Mouse (Mus musculus) forebrain, embryonic 15.5 days (tissue): ENCODE results near the gene Clip2. TPM values are rescaled to one million over a fixed set of nuclear protein-coding genes. Genes with fewer than 3 reads are reported as not detected.

ENCODE experiments used
- ATAC-seq: fragments of 200-750 bp; cut with Nextera tagmentation; replicated peaks from 2 replicates; pipeline ENCODE4 v1.8.0; 2017; ENCODE audit warnings: mild to moderate bottlenecking, moderate TSS enrichment, moderate library complexity
- H3K27ac ChIP-seq: fragments of 300-500 bp; sonication (generic); replicated peaks from 2 replicates; pipeline ENCODE4 v1.5.1; 2015; ENCODE audit warnings: mild to moderate bottlenecking, inconsistent platforms
- H3K27me3 ChIP-seq: fragments of 300-500 bp; sonication (generic); 2 replicates; pipeline ENCODE4 v1.6.1; 2015; ENCODE audit warnings: inconsistent platforms
- H3K36me3 ChIP-seq: fragments of 300-500 bp; sonication (generic); 2 replicates; pipeline ENCODE4 v1.6.1; 2015; ENCODE audit warnings: mild to moderate bottlenecking, inconsistent platforms
- H3K4me1 ChIP-seq: fragments of 300-500 bp; sonication (generic); 2 replicates; pipeline ENCODE4 v1.6.1; 2015; ENCODE audit warnings: inconsistent platforms
- H3K4me2 ChIP-seq: fragments of 300-500 bp; sonication (generic); replicated peaks from 2 replicates; pipeline ENCODE4 v1.6.1; 2015; ENCODE audit warnings: mild to moderate bottlenecking, inconsistent platforms
- H3K4me3 ChIP-seq: fragments of 300-500 bp; sonication (generic); 2 replicates; pipeline ENCODE4 v1.5.1; 2015; ENCODE audit warnings: mild to moderate bottlenecking, inconsistent platforms
- H3K9ac ChIP-seq: fragments of 300-500 bp; sonication (generic); replicated peaks from 2 replicates; pipeline ENCODE4 v1.6.1; 2015; ENCODE audit warnings: mild to moderate bottlenecking, inconsistent platforms
- H3K9me3 ChIP-seq: fragments of 300-500 bp; sonication (generic); 2 replicates; pipeline ENCODE4 v1.6.1; 2016; ENCODE audit warnings: inconsistent platforms
- WGBS: fragments of 180-500 bp; shearing (Covaris S2); methylation state at CpG from one replicate; pipeline ENCODE4 v1.1.7; 2015; ENCODE audit warnings: mixed read lengths; 5-methylcytosine and 5-hydroxymethylcytosine counted together
- polyA plus RNA-seq: library from polyadenylated mRNA; unstranded; fragments of >200 nt; fragmentation: Nextera tagmentation; extraction: Ambion mirVana; gene quantifications from 2 replicates; pipeline ENCODE4 v1.2.1, GENCODE M21; 2015

The Clip2 gene
- polyA plus RNA-seq, 1 experiment from 2014 or later, result 14.7 TPM

DNA sequence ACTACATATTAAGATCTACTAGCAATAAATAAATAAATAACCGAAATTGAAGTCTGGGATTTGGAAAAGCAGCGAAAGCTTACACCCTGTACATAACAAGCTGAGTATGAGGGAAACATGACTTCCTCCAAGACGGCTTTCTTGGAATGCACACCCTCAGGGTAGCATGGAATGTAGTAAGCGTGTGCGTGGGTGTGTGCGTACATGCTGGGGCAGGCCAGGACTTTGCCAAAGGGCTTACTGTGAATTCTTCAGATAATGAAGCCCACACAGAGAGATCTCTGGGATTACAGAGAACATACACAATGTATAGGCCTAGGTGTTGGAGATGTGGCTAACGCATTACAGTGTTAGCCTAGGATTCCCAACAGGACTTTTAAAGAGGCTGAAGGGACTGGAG is 25.3 kb upstream of the Clip2 start:
- H3K9ac ChIP-seq, result no peak overlapping the region
- H3K9me3 ChIP-seq, result no peaks in the 10 kb centered on the region
- no peak overlapping the region for H3K4me3 ChIP-seq
- H3K27me3 ChIP-seq, result no peaks in the 10 kb centered on the region
- peaks cover 2% of the 10 kb centered on the region for H3K4me1 ChIP-seq
- 91% methylated on average over 7 of the region's 7 CpGs for WGBS
- no peak for ATAC-seq
- no peak overlapping the region for H3K4me2 ChIP-seq
- no peak overlapping the region for H3K27ac ChIP-seq
- H3K36me3 ChIP-seq, result no peaks in the 10 kb centered on the region

DNA sequence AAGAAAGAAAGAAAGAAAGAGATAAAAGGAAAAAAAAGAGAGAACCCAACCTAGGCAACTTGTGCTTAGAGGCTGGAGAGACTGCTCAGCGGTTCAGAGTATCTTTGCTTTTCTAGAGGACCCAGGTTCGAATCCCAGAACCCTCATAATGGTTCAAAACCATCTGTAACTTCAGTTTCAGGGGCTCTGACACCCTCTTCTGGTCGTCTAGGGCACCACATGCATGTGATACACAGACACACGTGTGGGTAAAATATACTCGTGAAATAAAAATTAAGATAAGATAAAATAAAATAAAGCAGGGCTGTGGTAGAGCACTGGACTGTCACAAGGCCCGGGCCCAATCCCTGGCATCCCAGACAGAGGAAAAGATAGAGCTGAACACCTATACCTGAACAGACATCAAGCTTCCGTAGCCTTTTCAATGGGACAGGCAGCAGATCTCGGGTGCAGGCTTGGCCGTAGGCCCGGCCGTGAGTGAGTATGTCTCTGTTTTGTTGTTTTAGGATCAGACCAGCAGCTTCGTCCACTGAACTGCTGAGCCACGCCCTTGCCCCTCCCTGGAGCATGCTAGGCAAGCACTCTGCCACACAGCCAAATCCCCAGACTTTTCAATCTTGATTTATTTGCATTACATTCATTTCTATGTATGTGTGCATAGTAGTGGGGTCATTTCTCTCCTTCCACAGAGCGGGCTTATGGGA is 24.4 kb upstream of the Clip2 start:
- Histone ChIP-seq H3K4me1 (peaks cover 9% of the 10 kb centered on the region), H3K9ac (no peak overlapping the region), H3K27me3 (no peaks in the 10 kb centered on the region), H3K9me3 (no peaks in the 10 kb centered on the region), H3K4me3 (no peak overlapping the region), H3K4me2 (no peak overlapping the region), H3K36me3 (no peaks in the 10 kb centered on the region), H3K27ac (no peak overlapping the region)
- ATAC-seq, result no peak
- WGBS, result 77% methylated on average over 14 of the region's 14 CpGs

DNA sequence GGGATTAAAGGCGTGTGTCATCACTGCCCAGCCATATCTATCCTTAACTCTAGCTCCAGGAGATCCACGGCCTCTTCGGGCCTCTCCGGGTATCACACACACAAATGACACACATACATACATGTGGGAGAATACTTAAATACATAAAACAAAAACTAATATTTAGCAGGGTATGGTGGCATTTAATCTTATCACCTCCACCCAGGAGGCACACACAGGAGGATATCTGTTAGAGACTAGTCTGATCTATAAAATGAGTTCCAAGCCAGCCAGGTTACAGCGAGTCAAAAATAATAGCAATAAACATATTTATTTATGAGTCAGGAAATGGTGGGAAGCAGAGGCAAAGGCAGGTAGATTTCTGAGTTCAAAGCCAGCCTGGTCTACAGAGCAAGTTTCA is 23.6 kb upstream of the Clip2 start:
- H3K9me3 ChIP-seq, result no peaks in the 10 kb centered on the region
- WGBS, result 95% methylated on average over 5 of the region's 5 CpGs
- H3K27me3 ChIP-seq, result no peaks in the 10 kb centered on the region
- no peak overlapping the region for H3K27ac ChIP-seq
- H3K9ac ChIP-seq, result no peak overlapping the region
- H3K4me2 ChIP-seq, result no peak overlapping the region
- no peak overlapping the region for H3K4me3 ChIP-seq
- peaks cover 9% of the 10 kb centered on the region for H3K4me1 ChIP-seq
- no peak for ATAC-seq
- no peaks in the 10 kb centered on the region for H3K36me3 ChIP-seq

DNA sequence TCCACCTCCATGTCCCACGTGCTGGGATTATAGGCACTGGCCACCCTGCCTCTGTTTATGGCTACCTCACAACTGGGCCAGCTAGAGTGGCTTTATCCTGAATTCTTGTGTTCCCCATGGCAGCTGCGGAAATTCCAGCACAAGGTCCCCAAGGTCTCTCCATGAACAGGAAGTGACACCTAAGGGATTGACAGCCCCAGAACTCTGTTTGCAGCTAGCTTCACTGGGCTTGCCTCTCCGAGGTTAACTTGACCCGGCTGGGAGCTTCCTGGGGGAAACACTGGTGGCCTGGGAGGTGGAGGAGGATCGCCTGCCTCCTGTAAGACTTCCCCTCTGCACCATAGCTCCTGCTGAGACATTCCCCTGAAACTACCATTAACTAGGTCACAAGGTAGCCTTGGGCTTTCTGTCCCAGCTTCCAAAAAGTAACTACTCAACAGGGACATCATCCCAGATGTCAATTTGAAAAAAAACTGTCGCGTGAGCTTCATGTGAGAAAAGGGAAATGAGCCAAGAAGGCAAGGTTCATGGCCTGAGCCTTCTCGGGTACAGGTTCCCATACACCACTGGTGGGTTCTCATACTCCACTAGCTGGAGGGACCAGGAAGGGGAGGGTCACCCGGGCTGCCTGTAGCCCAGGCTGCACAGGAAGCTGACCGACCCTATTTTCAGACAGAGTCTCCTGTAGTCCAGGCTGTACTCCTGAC is 20.4 kb upstream of the Clip2 start:
- Histone ChIP-seq H3K4me2 (peak overlapping the region; percentile 76), H3K9me3 (no peaks in the 10 kb centered on the region), H3K9ac (peak overlapping the region; percentile 55), H3K27ac (peak overlapping the region; percentile 69), H3K36me3 (no peaks in the 10 kb centered on the region), H3K4me1 (peaks cover 9% of the 10 kb centered on the region), H3K4me3 (peak overlapping the region; percentile 46), H3K27me3 (no peaks in the 10 kb centered on the region)
- ATAC-seq, result 0 out of 2 replicates have a peak, but pooled peaks have one; percentile 19
- 45% methylated on average over 10 of the region's 10 CpGs for WGBS

DNA sequence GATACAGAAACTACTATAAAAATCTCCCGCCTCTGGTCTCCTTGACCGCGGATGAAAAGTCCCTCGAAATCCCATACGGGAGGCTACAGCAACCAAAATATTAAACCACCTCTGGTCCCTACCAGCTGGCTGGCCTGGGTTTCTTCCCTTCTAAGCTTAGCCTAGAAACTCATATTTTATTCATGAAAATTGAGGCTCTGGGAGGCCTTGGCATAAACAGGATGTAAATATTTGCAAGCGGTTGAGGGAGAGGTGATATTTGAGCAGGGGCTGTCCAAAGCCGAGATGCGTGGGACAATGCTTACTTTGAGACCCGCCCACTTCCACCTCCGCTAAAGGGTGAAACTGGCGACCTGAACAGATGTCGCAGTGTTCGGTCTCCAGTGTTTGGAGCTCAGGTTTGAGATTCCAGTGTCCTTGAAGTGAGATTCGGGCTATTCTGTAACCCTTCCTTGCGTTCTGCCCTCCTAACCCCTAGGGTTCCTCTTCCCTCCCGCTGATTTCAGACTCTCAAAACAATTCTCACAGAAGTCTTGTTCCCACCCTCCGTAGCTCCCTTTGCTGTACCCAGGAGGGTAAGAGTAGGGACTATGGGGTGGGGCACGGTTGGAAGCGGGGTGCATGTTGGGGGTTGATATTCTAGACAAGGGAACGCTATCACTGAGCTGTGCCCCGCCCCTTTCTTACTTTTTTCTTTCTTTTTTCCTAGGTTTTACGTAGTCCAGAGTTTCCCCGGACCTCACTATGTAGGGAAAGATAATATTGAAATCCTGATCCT is 19.7 kb upstream of the Clip2 start:
- H3K4me2 ChIP-seq, result peak overlapping the region; percentile 76
- H3K9me3 ChIP-seq, result no peaks in the 10 kb centered on the region
- peak overlapping the region; percentile 69 for H3K27ac ChIP-seq
- peaks cover 9% of the 10 kb centered on the region for H3K4me1 ChIP-seq
- peak; percentile 77 for ATAC-seq
- no peaks in the 10 kb centered on the region for H3K27me3 ChIP-seq
- H3K4me3 ChIP-seq, result peak overlapping the region; percentile 46
- H3K36me3 ChIP-seq, result no peaks in the 10 kb centered on the region
- H3K9ac ChIP-seq, result peak overlapping the region; percentile 55
- 1% methylated on average over 23 of the region's 23 CpGs for whole genome bisulfite sequencing

DNA sequence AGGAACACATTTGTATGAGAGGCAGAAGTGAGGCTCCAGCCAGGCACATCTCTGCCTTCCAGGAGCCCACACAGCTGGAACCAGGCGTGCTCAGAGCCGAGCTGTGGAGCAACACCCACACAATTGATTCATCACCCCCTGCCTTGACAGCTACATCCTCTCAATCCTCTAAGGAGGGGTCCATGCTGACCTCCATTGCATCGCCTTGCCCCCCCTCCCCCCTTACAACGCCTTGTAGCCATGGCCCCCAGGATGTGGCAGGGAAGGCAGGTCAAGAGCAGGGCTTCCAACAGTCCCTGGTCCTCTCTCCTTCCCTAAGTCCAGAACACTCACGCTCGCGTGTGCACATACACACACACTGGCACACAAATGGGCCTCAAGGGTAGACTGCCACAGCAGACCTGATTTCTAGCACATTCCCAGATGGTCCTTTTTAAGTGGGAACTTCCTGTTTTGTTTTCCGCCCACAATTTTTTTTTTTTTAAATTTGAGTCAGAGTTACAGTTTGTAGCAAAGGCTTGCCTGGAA is 16.8 kb upstream of the Clip2 start:
- Histone ChIP-seq H3K9me3 (no peaks in the 10 kb centered on the region), H3K36me3 (no peaks in the 10 kb centered on the region), H3K4me3 (no peak overlapping the region), H3K27ac (no peak overlapping the region), H3K9ac (no peak overlapping the region), H3K4me1 (peaks cover 9% of the 10 kb centered on the region), H3K27me3 (no peaks in the 10 kb centered on the region), H3K4me2 (no peak overlapping the region)
- ATAC-seq, result no peak
- WGBS, result 68% methylated on average over 8 of the region's 8 CpGs

DNA sequence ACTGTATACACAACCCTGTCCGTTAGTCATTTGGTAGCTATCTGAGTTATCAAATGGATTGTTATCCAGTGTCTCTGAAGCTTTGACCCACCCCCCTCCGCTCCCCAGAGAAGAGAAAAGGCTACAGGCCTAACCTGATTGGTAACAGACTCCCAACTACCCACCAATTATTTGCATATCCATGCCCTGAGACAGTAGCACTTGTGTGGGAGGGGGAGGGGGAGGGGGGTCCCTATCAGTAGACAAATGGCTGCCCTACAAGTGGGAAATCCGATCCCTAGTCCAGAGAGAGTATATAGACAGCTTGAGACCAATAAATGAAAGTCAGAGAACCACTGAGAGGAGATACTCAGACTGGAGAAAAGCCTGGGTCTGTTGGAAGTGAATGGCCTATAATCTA is 15.8 kb upstream of the Clip2 start:
- peaks cover 12% of the 10 kb centered on the region for H3K4me1 ChIP-seq
- no peak overlapping the region for H3K9ac ChIP-seq
- 69% methylated on average over 3 of the region's 3 CpGs for WGBS
- H3K4me2 ChIP-seq, result no peak overlapping the region
- H3K4me3 ChIP-seq, result no peak overlapping the region
- no peaks in the 10 kb centered on the region for H3K9me3 ChIP-seq
- no peak overlapping the region for H3K27ac ChIP-seq
- no peaks in the 10 kb centered on the region for H3K36me3 ChIP-seq
- no peaks in the 10 kb centered on the region for H3K27me3 ChIP-seq
- no peak for ATAC-seq

DNA sequence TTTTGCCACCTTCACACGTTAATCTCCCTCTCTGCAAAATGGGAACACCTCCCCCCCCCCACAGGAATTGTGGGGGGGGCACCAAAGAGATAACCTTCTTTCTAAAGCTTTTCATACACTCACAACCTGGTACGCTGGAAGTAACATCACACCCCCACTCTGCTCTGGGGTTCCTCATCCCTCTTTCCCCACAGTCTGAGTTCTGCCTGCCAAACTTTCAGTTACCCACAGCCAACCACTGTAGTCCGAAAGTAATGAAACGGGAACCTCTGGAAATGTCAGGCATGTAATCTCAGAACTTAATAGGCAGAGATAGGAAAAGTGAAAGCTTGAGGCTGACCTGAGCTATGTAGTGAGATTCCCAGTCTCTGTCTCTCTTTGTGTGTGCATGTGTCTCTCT is 15.2 kb upstream of the Clip2 start:
- ATAC-seq, result no peak
- peaks cover 11% of the 10 kb centered on the region for H3K4me1 ChIP-seq
- WGBS, result 92% methylated on average over 4 of the region's 4 CpGs

DNA sequence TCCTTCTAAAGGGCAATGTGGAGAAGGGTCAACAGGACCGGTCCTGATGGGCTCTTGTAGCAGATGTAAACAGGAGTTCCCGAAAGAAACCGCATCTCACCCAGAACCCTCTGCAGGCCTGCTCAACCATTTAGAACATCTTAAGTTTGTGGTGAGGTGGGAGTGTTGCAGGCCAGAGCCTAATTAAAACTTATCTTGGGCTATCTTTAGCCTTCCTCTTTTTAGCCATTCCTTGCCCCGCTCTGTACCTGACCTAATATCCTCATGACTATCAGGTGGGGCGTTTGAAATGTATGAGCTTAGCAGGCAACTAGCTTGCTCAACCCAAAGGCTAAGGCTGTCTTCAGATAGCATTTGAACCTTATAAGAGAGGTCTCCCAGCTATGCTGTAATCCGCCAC is 13.5 kb upstream of the Clip2 start:
- Histone ChIP-seq H3K27ac (no peak overlapping the region), H3K4me1 (peaks cover 4% of the 10 kb centered on the region; the same call in 1 of the 2 replicates), H3K36me3 (no peaks in the 10 kb centered on the region), H3K4me3 (no peak overlapping the region), H3K27me3 (no peaks in the 10 kb centered on the region), H3K9ac (no peak overlapping the region), H3K9me3 (no peaks in the 10 kb centered on the region), H3K4me2 (no peak overlapping the region)
- WGBS, result 94% methylated on average over 6 of the region's 6 CpGs
- no peak for ATAC-seq

More for the DNA sequence above, 15.2 kb upstream of the Clip2 start:
- Histone ChIP-seq H3K4me2 (no peak overlapping the region), H3K4me3 (no peak overlapping the region), H3K9me3 (no peaks in the 10 kb centered on the region), H3K27ac (no peak overlapping the region), H3K9ac (no peak overlapping the region), H3K36me3 (no peaks in the 10 kb centered on the region), H3K27me3 (no peaks in the 10 kb centered on the region)

DNA sequence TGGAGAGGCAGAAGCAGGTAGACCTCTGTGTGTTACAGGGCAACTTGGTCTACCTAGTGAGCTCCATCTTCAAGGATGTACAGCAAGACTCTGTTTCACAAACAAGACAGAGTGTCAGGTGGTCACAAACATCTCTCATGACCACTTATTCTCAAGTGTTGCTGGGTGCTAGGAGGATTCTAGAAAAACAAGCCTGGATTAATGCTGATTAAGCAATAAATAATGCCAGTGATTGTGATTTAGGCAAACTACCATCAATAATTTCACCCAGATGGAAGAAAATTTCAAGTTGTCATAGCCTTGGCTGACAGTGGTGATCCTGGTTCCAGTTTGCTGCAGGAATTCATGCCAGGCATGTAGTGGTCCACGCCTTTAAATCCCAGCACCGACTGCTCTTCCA is 12.0 kb upstream of the Clip2 start:
- WGBS, result 93% methylated on average over 2 of the region's 2 CpGs
- Histone ChIP-seq H3K9me3 (no peaks in the 10 kb centered on the region), H3K4me1 (peaks cover 4% of the 10 kb centered on the region; the same call in 1 of the 2 replicates), H3K27me3 (no peaks in the 10 kb centered on the region), H3K4me3 (no peak overlapping the region), H3K4me2 (no peak overlapping the region), H3K9ac (no peak overlapping the region), H3K36me3 (no peaks in the 10 kb centered on the region), H3K27ac (no peak overlapping the region)
- ATAC-seq, result no peak

DNA sequence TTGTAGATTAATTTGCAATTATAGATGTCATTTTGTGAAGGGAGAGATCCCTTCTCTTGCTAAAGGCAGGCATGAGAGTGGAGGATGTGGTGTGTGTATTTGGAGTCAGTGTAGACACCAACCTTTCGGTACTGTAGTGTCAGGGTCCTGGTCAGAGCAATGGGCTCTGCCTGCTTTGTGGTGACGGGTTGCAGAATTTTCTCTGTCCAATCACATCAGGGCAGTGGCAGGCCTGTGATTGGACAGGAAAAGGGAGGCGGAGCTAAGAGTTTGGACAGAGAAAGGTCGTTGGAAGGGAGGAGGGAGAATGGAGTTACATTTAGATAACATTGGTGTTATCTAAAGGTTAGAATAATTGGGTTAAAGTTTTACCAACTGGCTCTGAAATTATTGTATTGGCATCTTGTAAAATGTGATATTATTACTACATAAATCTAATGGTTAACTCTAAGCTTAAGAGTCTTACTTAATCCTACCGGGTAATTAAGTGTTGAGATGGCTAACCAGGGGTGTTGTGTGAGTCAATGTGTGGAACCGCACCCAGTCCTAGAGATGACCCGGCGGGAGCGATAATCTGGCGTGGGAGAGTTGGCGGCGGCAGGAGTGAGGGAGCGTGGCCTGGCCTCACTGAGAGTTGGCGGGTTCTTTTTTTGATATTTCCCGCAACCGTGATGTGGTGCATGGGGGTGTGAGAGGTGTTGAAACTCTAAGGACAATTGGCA is 8.4 kb upstream of the Clip2 start:
- ATAC-seq, result no peak
- Histone ChIP-seq H3K4me2 (no peak overlapping the region), H3K4me3 (no peak overlapping the region), H3K9me3 (no peaks in the 10 kb centered on the region), H3K27me3 (no peaks in the 10 kb centered on the region), H3K36me3 (no peaks in the 10 kb centered on the region), H3K4me1 (peaks cover 11% of the 10 kb centered on the region), H3K9ac (no peak overlapping the region), H3K27ac (no peak overlapping the region)
- 81% methylated on average over 16 of the region's 16 CpGs for WGBS
